Mouse (Mus musculus) testis, adult 2 months (tissue): Measurements from ENCODE around the gene Inpp4b. TPM values are rescaled to one million over a fixed set of nuclear protein-coding genes. Genes with fewer than 3 reads are reported as not detected.

ENCODE experiments used
- H3K27ac ChIP-seq: fragments of 200-500 bp; 2 replicates; pipeline ENCODE4 v1.5.1; 2012; ENCODE audit warnings: low read depth, low read length; ENCODE audit not compliant: control insufficient read depth, insufficient read depth
- H3K27me3 ChIP-seq: fragments of 200-500 bp; 2 replicates; pipeline ENCODE4 v1.6.1; 2012; ENCODE audit warnings: mild to moderate bottlenecking, low read length, moderate library complexity; ENCODE audit not compliant: control insufficient read depth, insufficient read depth
- H3K36me3 ChIP-seq: fragments of 200-500 bp; 2 replicates; pipeline ENCODE4 v1.6.1; 2012; ENCODE audit warnings: mild to moderate bottlenecking, low read length; ENCODE audit not compliant: control insufficient read depth, insufficient read depth
- H3K4me1 ChIP-seq: fragments of 200-500 bp; 2 replicates; pipeline ENCODE4 v1.6.1; 2012; ENCODE audit warnings: low read length; ENCODE audit not compliant: control insufficient read depth, insufficient read depth
- H3K4me3 ChIP-seq: fragments of 200-500 bp; 2 replicates; pipeline ENCODE4 v1.5.1; 2012; ENCODE audit warnings: low read depth, mild to moderate bottlenecking, low read length, moderate library complexity, mixed read lengths; ENCODE audit not compliant: control insufficient read depth
- CTCF ChIP-seq: fragments of 200-500 bp; IDR thresholded peaks from 2 replicates; pipeline ENCODE4 v1.5.1; 2012; ENCODE audit warnings: low read depth, mild to moderate bottlenecking, inconsistent platforms, low read length, moderate library complexity; ENCODE audit not compliant: control insufficient read depth, insufficient read depth, insufficient replicate concordance
- POLR2A ChIP-seq: fragments of 200-500 bp; IDR thresholded peaks from 2 replicates; pipeline ENCODE4 v1.6.1; 2012; ENCODE audit warnings: low read depth, mild to moderate bottlenecking, inconsistent platforms, low read length, moderate library complexity; ENCODE audit not compliant: control insufficient read depth
- polyA plus RNA-seq: library from polyadenylated mRNA; depleted of rRNA; stranded (reverse); fragments of >200 nt; gene quantifications from 2 replicates; pipeline ENCODE4 v1.2.3, GENCODE M21; 2012

Gene Inpp4b
- polyA plus RNA-seq, 1 experiment = 2.3 TPM

DNA sequence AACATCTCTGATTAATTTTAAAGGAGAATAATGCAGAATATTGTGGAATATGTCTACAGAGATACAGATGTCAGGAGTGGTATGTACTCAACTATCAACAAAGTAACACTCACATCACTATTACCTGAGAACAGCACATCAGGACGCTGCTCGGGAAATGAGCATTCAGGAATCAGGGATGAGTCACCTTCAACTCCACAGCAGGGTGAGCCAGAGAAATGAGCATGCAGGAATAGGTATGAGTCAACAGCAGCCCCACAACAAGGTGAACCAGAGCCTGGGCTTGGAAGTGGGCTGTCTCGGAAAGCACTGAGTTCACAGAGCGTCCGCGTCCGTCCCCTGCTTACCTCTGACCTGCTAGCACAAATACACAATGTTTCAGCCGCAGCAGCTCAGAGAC, 519.0 kb downstream of the Inpp4b start:
- TF ChIP-seq POLR2A = no peak
- TF ChIP-seq CTCF = no peak
- Histone ChIP-seq H3K27me3 (no peaks in the 10 kb centered on the region), H3K36me3 (no peaks in the 10 kb centered on the region), H3K4me3 (no peak overlapping the region), H3K27ac (no peak overlapping the region), H3K4me1 (no peaks in the 10 kb centered on the region)

DNA sequence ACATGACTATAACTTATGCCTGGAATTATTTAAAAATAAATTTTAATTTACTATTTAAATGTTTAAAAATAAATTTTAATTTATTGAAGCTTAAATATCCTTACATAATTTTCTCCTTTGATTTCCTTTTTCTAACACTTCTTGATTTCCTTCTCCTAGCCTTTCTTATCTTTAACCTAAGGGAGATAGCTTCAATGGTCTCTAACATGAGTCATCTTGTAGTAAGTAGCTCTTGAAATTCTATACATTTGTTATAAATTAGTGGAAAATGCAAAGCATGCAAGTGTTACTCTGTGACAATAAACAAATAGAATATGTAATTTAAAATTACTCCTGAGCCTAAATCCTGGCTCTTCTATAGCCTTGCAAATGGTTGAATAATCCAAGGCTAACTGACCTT, 520.4 kb downstream of the Inpp4b start:
- Histone ChIP-seq H3K36me3 (no peaks in the 10 kb centered on the region), H3K27me3 (no peaks in the 10 kb centered on the region), H3K27ac (no peak overlapping the region), H3K4me3 (no peak overlapping the region), H3K4me1 (no peaks in the 10 kb centered on the region)
- no peak for TF ChIP-seq CTCF
- no peak for TF ChIP-seq POLR2A

DNA sequence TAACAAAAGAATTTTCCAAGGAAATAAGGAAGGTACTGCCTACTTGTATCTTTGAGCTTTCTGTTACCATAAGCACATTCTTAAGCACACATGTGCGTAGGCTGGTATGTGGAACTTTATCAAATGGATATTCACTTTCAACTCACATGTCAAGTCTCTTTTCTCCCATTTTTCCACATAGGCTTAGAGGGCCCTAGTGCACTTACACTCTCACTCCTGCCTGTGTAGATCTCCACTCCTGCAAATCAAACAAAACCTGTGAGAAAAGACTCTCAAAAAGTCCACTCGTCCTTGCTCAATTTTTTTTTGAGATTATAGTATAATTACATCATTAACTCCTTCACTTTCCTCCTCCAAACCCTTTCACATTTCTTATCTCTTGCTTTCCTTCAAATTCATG, 522.0 kb downstream of the Inpp4b start:
- H3K36me3 ChIP-seq = no peaks in the 10 kb centered on the region
- no peak for TF ChIP-seq POLR2A
- TF ChIP-seq CTCF = no peak
- H3K4me1 ChIP-seq = no peaks in the 10 kb centered on the region
- no peaks in the 10 kb centered on the region for H3K27me3 ChIP-seq
- no peak overlapping the region for H3K27ac ChIP-seq
- H3K4me3 ChIP-seq = peak overlapping the region; percentile 32; the same call in 1 of the 2 replicates

DNA sequence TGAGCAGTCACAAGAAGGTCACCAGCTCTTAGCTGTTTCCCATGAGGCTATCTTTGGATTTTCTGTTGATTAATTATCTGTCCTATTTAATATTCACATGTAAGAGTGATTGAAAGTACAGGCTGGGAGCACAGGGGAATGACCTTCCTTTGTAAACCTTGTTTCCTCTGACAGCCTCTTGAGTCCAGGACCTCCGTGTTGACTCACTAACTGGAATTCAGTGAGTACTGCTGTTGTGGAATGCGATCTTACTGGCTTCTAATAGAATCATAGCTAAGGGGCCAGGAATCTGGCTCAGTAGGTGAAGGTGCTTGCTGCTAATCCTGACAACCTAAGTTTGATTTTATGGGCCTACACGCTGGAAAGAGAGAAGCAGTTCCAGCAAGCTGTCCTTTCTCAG, 523.3 kb downstream of the Inpp4b start:
- no peak for TF ChIP-seq CTCF
- TF ChIP-seq POLR2A = no peak
- no peak overlapping the region for H3K27ac ChIP-seq
- H3K27me3 ChIP-seq = no peaks in the 10 kb centered on the region
- H3K4me3 ChIP-seq = no peak overlapping the region
- H3K4me1 ChIP-seq = no peaks in the 10 kb centered on the region
- H3K36me3 ChIP-seq = no peaks in the 10 kb centered on the region

DNA sequence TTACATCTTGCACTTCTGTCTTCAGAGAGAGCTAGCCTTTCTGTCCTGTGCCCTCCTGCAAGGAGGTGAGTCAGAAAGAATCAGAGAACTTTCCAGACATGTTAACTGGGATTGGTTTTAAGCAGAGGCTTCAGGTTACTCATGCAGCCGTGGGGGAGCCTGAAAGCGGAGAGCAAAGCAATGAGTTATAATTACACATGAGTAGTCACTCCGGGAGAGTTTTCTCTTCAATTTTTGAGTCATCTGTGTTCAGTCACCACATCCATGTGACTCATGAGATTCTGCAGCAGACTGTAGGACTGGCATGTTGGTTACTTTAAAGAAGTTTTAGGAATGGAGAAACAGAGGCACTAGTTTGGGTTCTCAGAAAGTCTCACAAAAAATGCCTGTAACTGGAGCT, 524.7 kb downstream of the Inpp4b start:
- H3K27me3 ChIP-seq = no peaks in the 10 kb centered on the region
- H3K36me3 ChIP-seq = no peaks in the 10 kb centered on the region
- H3K27ac ChIP-seq = no peak overlapping the region
- H3K4me3 ChIP-seq = no peak overlapping the region
- no peaks in the 10 kb centered on the region for H3K4me1 ChIP-seq
- no peak for TF ChIP-seq CTCF
- no peak for TF ChIP-seq POLR2A

DNA sequence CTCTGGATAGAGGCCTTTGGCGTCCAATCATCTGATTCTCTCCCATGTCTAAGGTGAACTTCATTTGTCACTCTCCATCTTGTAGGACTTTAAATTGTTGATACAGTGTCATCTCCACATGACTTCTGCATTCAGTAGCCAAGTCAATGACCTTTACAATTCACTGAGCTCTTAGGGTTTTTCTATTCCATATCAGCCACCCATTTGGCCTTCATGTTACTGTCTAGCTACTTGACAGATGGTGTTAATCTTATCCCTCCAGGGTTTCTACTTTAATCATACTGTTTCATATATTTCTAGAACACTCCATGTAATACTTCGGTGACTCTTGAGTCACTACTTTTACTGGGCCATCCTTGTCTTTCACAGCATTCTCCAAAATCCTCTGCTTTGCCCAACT, 528.1 kb downstream of the Inpp4b start:
- Histone ChIP-seq H3K27ac (no peak overlapping the region), H3K4me1 (no peaks in the 10 kb centered on the region), H3K4me3 (no peak overlapping the region), H3K36me3 (no peaks in the 10 kb centered on the region), H3K27me3 (no peaks in the 10 kb centered on the region)
- no peak for TF ChIP-seq POLR2A
- TF ChIP-seq CTCF = no peak

DNA sequence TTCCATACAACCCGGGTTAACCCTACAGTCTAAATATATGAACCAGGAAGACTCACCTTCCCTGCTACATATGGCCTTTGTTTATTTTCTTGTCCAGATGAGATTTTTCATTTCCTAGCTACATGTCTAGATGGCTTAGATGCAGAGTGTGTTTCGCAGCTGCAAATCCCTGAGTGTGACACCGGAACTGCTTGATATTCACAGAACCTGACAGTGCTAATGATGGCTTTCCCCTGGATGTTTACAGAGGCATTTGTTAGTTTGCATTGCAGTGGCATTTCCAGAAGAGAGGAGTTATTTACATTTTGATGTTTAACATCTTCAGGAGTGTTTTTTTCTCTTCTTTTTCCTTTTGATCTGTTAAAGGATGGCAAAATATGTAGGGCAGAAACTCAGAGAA, 537.7 kb downstream of the Inpp4b start:
- TF ChIP-seq CTCF (no peak), POLR2A (no peak)
- no peaks in the 10 kb centered on the region for H3K4me1 ChIP-seq
- H3K36me3 ChIP-seq = no peaks in the 10 kb centered on the region
- no peak overlapping the region for H3K4me3 ChIP-seq
- H3K27ac ChIP-seq = no peak overlapping the region
- H3K27me3 ChIP-seq = no peaks in the 10 kb centered on the region

DNA sequence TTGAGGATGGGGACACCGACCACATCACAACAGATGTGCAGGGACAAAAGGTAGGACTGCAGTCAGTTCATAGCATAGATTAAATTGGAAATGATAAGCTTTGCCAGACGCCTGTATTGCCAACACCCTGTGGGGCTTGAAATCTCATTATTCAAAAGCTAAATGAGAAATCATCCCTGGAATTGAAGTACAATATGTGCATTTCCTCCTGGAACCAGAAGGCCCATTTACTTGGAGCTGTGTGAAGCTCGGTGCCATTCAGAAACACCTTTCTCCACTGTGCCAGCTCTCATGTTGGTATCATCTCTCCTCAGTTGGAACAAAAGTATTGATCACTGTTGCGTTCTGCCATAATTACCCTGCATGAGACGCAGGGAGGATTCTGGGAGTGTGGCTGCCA, 541.8 kb downstream of the Inpp4b start:
- Histone ChIP-seq H3K27ac (no peak overlapping the region), H3K36me3 (no peaks in the 10 kb centered on the region), H3K4me1 (no peaks in the 10 kb centered on the region), H3K27me3 (no peaks in the 10 kb centered on the region), H3K4me3 (no peak overlapping the region)
- TF ChIP-seq CTCF (no peak), POLR2A (no peak)
